Mouse (Mus musculus): ENCODE data around the gene Olfr1098. TPM values are rescaled to one million over a fixed set of nuclear protein-coding genes. Genes with fewer than 3 reads are reported as not detected.

Olfr1098 gene
- polyA plus RNA-seq (2016; fragmentation: Nextera tagmentation; extraction: Ambion mirVana): not detected in 2 replicates

- Histone ChIP-seq H3K4me2 (replicated peaks) (no peak within 1 kb of the TSS), H3K4me3 (no peak within 1 kb of the TSS), H3K9me3 (no peaks in the 10 kb centered on the region), H3K27ac (replicated peaks) (no peak within 1 kb of the TSS), H3K4me1 (no peaks in the 10 kb centered on the region), H3K9ac (replicated peaks) (no peak within 1 kb of the TSS), H3K36me3 (no peaks in the 10 kb centered on the region), H3K27me3 (no peaks in the 10 kb centered on the region)
- WGBS: 90% methylated on average over 1 of the region's 1 CpGs
- ATAC-seq (ENCODE audit: low FRiP score, low read depth): no peak
Measured at GRCm38 (mm10) chr2:86924445-86924844, at the start of gene Olfr1098. Gene Olfr1098, minus strand, starts transcription at chr2:86924545.

GRCm38 (mm10) chr2:86960593-86960992 lies 36.2 kb upstream of the Olfr1098 start, which contains the start of gene Olfr1099:
Gene Olfr1099, minus strand, starts transcription at chr2:86960693.
- Histone ChIP-seq H3K4me2 (replicated peaks) (no peak within 1 kb of the TSS), H3K4me3 (no peak within 1 kb of the TSS), H3K36me3 (no peaks in the 10 kb centered on the region), H3K27me3 (no peaks in the 10 kb centered on the region), H3K9ac (replicated peaks) (no peak within 1 kb of the TSS), H3K27ac (replicated peaks) (no peak within 1 kb of the TSS), H3K4me1 (no peaks in the 10 kb centered on the region), H3K9me3 (no peaks in the 10 kb centered on the region)
- ATAC-seq (ENCODE audit: low FRiP score, low read depth): no peak
- WGBS: 89% methylated on average over 1 of the region's 1 CpGs

GRCm38 (mm10) chr2:86926557-86926956 lies 2.2 kb upstream of the Olfr1098 start:
- no peak overlapping the region for H3K27ac ChIP-seq (replicated peaks)
- no peaks in the 10 kb centered on the region for H3K9me3 ChIP-seq
- H3K27me3 ChIP-seq: no peaks in the 10 kb centered on the region
- ATAC-seq (ENCODE audit: low FRiP score, low read depth): no peak
- H3K36me3 ChIP-seq: no peaks in the 10 kb centered on the region
- H3K9ac ChIP-seq (replicated peaks): no peak overlapping the region
- no peak overlapping the region for H3K4me2 ChIP-seq (replicated peaks)
- no peaks in the 10 kb centered on the region for H3K4me1 ChIP-seq
- no peak overlapping the region for H3K4me3 ChIP-seq

- Histone ChIP-seq H3K27ac (replicated peaks) (no peak overlapping the region), H3K4me3 (no peak overlapping the region), H3K27me3 (no peaks in the 10 kb centered on the region), H3K36me3 (no peaks in the 10 kb centered on the region), H3K4me2 (replicated peaks) (no peak overlapping the region), H3K4me1 (no peaks in the 10 kb centered on the region), H3K9ac (replicated peaks) (no peak overlapping the region), H3K9me3 (no peaks in the 10 kb centered on the region)
- WGBS: 89% methylated on average over 2 of the region's 2 CpGs
- no peak for ATAC-seq (ENCODE audit: low FRiP score, low read depth)
Measured at GRCm38 (mm10) chr2:86905647-86906046, 18.7 kb downstream of the Olfr1098 start.

GRCm38 (mm10) chr2:86892116-86892515 lies 32.2 kb downstream of the Olfr1098 start, which contains the start of gene Olfr1097:
Gene Olfr1097, minus strand, starts transcription at chr2:86892216.
- ATAC-seq (ENCODE audit: low FRiP score, low read depth): no peak
- no peaks in the 10 kb centered on the region for H3K36me3 ChIP-seq
- WGBS: 92% methylated on average over 1 of the region's 1 CpGs

GRCm38 (mm10) chr2:86874702-86875101 lies 49.6 kb downstream of the Olfr1098 start, which contains the start of gene Gm13723:
Gene Gm13723, minus strand, starts transcription at chr2:86874802.
- ATAC-seq (ENCODE audit: low FRiP score, low read depth): no peak
- H3K27ac ChIP-seq (replicated peaks): no peak within 1 kb of the TSS
- H3K4me2 ChIP-seq (replicated peaks): no peak within 1 kb of the TSS
- H3K4me3 ChIP-seq: no peak within 1 kb of the TSS
- H3K4me1 ChIP-seq: no peaks in the 10 kb centered on the region
- 67% methylated on average over 1 of the region's 1 CpGs for WGBS
- no peak within 1 kb of the TSS for H3K9ac ChIP-seq (replicated peaks)
- no peaks in the 10 kb centered on the region for H3K9me3 ChIP-seq
- no peaks in the 10 kb centered on the region for H3K27me3 ChIP-seq
- H3K36me3 ChIP-seq: no peaks in the 10 kb centered on the region

More at GRCm38 (mm10) chr2:86892116-86892515, 32.2 kb downstream of the Olfr1098 start, which contains the start of gene Olfr1097:
- Histone ChIP-seq H3K9me3 (no peaks in the 10 kb centered on the region), H3K27ac (replicated peaks) (no peak within 1 kb of the TSS), H3K4me1 (no peaks in the 10 kb centered on the region), H3K4me2 (replicated peaks) (no peak within 1 kb of the TSS), H3K9ac (replicated peaks) (no peak within 1 kb of the TSS), H3K27me3 (no peaks in the 10 kb centered on the region), H3K4me3 (no peak within 1 kb of the TSS)

Other genes starting within 250 kb of the Olfr1098 start
- not detected in 2 replicates for gene Olfr1086, start 244.5 kb downstream of the Olfr1098 start, polyA plus RNA-seq (2016; fragmentation: Nextera tagmentation; extraction: Ambion mirVana)
- not detected in 2 replicates for gene Olfr1087, start 226.2 kb downstream of the Olfr1098 start, polyA plus RNA-seq (2016; fragmentation: Nextera tagmentation; extraction: Ambion mirVana)
- gene Olfr1089, start 190.8 kb downstream of the Olfr1098 start, polyA plus RNA-seq (2016; fragmentation: Nextera tagmentation; extraction: Ambion mirVana): not detected in 2 replicates
- gene Olfr1090, start 165.6 kb downstream of the Olfr1098 start, polyA plus RNA-seq (2016; fragmentation: Nextera tagmentation; extraction: Ambion mirVana): not detected in 2 replicates
- not detected in 2 replicates for gene Olfr1093, start 142.1 kb downstream of the Olfr1098 start, polyA plus RNA-seq (2016; fragmentation: Nextera tagmentation; extraction: Ambion mirVana)
- not detected in 2 replicates for gene Olfr141, start 114.5 kb downstream of the Olfr1098 start, polyA plus RNA-seq (2016; fragmentation: Nextera tagmentation; extraction: Ambion mirVana)
- gene Olfr1094, start 99.9 kb downstream of the Olfr1098 start, polyA plus RNA-seq (2016; fragmentation: Nextera tagmentation; extraction: Ambion mirVana): not detected in 2 replicates
- not detected in 2 replicates for gene Olfr1095, start 72.8 kb downstream of the Olfr1098 start, polyA plus RNA-seq (2016; fragmentation: Nextera tagmentation; extraction: Ambion mirVana)
- not detected in 2 replicates for gene Gm13723, start 49.7 kb downstream of the Olfr1098 start, polyA plus RNA-seq (2016; fragmentation: Nextera tagmentation; extraction: Ambion mirVana)
- gene Olfr1097, start 32.3 kb downstream of the Olfr1098 start, polyA plus RNA-seq (2016; fragmentation: Nextera tagmentation; extraction: Ambion mirVana): not detected in 2 replicates
- not detected in 2 replicates for gene Olfr1099, start 36.1 kb upstream of the Olfr1098 start, polyA plus RNA-seq (2016; fragmentation: Nextera tagmentation; extraction: Ambion mirVana)
- gene Olfr1100, start 55.4 kb upstream of the Olfr1098 start, polyA plus RNA-seq (2016; fragmentation: Nextera tagmentation; extraction: Ambion mirVana): not detected in 2 replicates
- gene Olfr1101, start 66.7 kb upstream of the Olfr1098 start, polyA plus RNA-seq (2016; fragmentation: Nextera tagmentation; extraction: Ambion mirVana): not detected in 2 replicates
- gene Olfr1102, start 73.9 kb upstream of the Olfr1098 start, polyA plus RNA-seq (2016; fragmentation: Nextera tagmentation; extraction: Ambion mirVana): not detected in 2 replicates
- not detected in 2 replicates for gene Olfr1104, start 102.5 kb upstream of the Olfr1098 start, polyA plus RNA-seq (2016; fragmentation: Nextera tagmentation; extraction: Ambion mirVana)
- gene Olfr1105, start 112.0 kb upstream of the Olfr1098 start, polyA plus RNA-seq (2016; fragmentation: Nextera tagmentation; extraction: Ambion mirVana): not detected in 2 replicates
- gene Olfr1106, start 127.7 kb upstream of the Olfr1098 start, polyA plus RNA-seq (2016; fragmentation: Nextera tagmentation; extraction: Ambion mirVana): not detected in 2 replicates
- not detected in 2 replicates for gene Olfr1107, start 151.3 kb upstream of the Olfr1098 start, polyA plus RNA-seq (2016; fragmentation: Nextera tagmentation; extraction: Ambion mirVana)
- gene Olfr1109, start 171.5 kb upstream of the Olfr1098 start, polyA plus RNA-seq (2016; fragmentation: Nextera tagmentation; extraction: Ambion mirVana): not detected in 2 replicates
- gene Olfr259, start 190.0 kb upstream of the Olfr1098 start, polyA plus RNA-seq (2016; fragmentation: Nextera tagmentation; extraction: Ambion mirVana): not detected in 2 replicates
- not detected in 2 replicates for gene Olfr1110, start 215.8 kb upstream of the Olfr1098 start, polyA plus RNA-seq (2016; fragmentation: Nextera tagmentation; extraction: Ambion mirVana)
- gene Olfr1111, start 228.1 kb upstream of the Olfr1098 start, polyA plus RNA-seq (2016; fragmentation: Nextera tagmentation; extraction: Ambion mirVana): not detected in 2 replicates

Data from midbrain, embryonic 12.5 days (tissue).